Mouse (Mus musculus) lung, postnatal 0 days (tissue): ENCODE data around the gene Ascl3.

Source experiments
- CTCF ChIP-seq: IDR thresholded peaks from 2 replicates; pipeline ENCODE4 v1.5.1; 2016; ENCODE audit warnings: antibody characterized with exemption, mild to moderate bottlenecking
- EP300 ChIP-seq: IDR thresholded peaks from 2 replicates; pipeline ENCODE4 v1.6.1; 2016; ENCODE audit warnings: antibody characterized with exemption, mild to moderate bottlenecking, control low read depth

DNA sequence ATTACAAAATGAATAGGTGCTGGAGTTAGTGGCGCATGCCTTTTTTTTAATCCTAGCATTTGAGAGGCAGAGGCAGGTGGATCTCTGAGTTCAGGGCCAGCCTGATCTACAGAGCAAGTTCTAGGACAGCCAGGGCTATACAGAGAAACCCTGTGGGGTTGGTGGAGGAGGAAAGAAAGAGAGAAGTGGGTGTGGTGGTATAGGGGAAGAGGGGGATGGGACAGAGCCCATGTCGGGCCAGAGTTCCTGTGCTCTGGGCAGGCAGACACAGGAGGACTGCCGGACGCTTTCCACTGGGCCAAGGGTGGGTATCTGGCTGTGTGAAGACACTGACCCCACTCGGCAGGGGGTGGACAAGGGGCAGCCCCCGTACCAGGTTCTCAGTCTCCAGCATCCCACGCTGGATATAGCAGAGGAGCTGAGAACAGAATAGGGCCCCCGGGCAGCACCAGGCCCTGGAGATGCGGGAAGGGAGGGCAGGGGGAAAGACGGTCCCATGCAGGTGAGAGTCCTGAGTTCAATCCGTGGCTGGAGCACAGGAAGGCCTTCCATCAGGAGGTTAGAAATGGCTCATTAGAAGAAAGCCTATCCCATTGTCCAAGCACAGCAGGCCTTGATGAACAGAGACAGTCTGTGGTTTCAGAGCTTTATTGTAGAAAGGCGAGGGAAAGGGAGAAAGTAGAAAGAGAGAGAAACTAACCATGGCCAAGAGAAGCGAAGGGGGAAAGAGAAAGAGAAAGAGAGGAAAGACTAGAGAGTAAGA is 36.8 kb downstream of the Ascl3 start:
- no peak for TF ChIP-seq CTCF
- TF ChIP-seq EP300, result no peak
